Comparison of ENCODE assay signal across 12 mouse cellular contexts in the genomic region with DNA sequence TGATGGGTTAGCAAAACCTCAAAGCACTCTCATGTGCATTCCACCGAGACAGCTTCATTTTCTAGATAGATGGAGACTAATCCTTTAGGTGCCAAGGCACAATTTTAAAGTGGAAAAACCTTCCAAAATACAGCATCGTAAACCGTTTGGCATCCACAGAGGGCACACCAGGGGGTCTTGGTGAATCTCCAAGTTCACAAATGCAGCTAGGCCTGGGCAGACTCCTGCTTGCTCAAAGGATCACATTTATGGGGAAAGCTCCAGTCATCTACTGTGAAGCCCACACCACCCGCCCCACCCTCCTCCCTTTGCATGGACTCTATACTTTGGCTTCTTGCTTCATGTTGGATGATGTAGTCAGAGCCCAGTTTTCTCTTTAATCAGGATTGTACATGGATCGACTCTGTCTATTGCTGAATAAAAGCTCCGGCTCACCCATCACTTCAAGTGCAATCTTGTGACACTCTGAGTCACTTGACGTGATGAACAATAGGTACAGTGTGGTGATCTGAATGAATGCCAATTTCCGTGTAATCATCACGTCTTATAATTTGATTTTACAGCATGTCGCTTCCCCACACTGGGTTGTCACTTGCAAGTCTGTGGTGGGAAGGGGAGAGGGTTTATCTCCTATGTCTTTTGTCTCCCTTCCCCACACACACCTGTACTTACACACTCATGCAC.
"Had no signal": no experiment of that assay in that cellular context is flagged by ENCODE, and none has a peak within 500 bp of the region (broad histone marks: within the 10 kb centered on the region; RNA-seq: fewer than 3 reads in every experiment).

No protein-coding gene starts in this region.

- ATAC-seq: midbrain, embryonic 16.5 days had no signal

- H3K4me2 ChIP-seq: midbrain, embryonic 12.5 days; neural tube, embryonic 13.5 days; stomach, embryonic 15.5 days had no signal

- H3K9ac ChIP-seq: liver, embryonic 14.5 days; midbrain, embryonic 12.5 days; neural tube, embryonic 13.5 days; stomach, embryonic 15.5 days had no signal

- H3K36me3 ChIP-seq: midbrain, embryonic 12.5 days; neural tube, embryonic 13.5 days; stomach, embryonic 15.5 days had no signal

- H3K27me3 ChIP-seq: neural tube, embryonic 13.5 days; stomach, embryonic 15.5 days had no signal

- H3K4me3 ChIP-seq: layer of hippocampus, adult 2 months; midbrain, embryonic 12.5 days; neural tube, embryonic 13.5 days; stomach, embryonic 15.5 days had no signal

- DNase-seq: kidney, postnatal 36 days; lung, adult 18-20 months; retina, postnatal 1 day; thymus, adult 2 months; thymus, postnatal 25 days had no signal

- H3K27ac ChIP-seq: kidney, postnatal 0 days; layer of hippocampus, adult 2 months; liver, embryonic 14.5 days; midbrain, embryonic 12.5 days; neural tube, embryonic 13.5 days; stomach, embryonic 15.5 days had no signal

- H3K9me3 ChIP-seq: midbrain, embryonic 12.5 days; neural tube, embryonic 13.5 days; stomach, embryonic 15.5 days had no signal
